Mouse (Mus musculus) c-Kit-positive CD71-positive TER-119-negative erythroid progenitor cells, embryonic 14.5 days (primary cell): ENCODE measurements around the gene Asz1.
A peak's percentile ranks its signal among the peaks of the same experiment; 100 is the strongest.

ENCODE experiments used
- DNase-seq: peaks from one replicate; pipeline ENCODE4 v3.0.0-alpha.2; 2013; ENCODE audit warnings: low read depth

Asz1 gene

DNA sequence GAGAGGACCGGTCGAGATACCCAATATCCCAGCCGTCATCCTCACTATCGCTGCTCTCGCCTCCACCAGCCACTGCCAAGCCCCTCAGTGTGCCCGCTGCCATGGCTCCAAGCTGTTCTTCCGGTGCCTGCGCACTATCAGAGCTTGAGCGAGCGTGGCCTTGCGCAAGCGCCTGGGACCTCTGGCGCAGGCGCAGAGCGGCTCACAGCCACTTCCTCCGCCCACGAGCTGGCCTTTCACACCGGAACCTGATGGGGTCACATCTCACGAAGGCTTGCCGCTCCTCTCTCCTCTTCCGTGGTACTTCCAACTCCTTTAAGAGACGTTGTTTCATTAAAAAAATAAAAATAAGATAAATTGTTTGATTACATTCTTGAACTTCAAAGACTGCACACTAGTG, at the start of gene Asz1:
Asz1 (minus strand) TSS at position 128 of the 400 bp plus-strand sequence.
- DNase-seq: no peak

- no peak for DNase-seq
These were observed 44.2 kb upstream of the Asz1 start for GRCm38 (mm10) chr6:18153031-18153430.

- no peak for DNase-seq
These were observed 26.4 kb upstream of the Asz1 start for GRCm38 (mm10) chr6:18135246-18135645.

DNA sequence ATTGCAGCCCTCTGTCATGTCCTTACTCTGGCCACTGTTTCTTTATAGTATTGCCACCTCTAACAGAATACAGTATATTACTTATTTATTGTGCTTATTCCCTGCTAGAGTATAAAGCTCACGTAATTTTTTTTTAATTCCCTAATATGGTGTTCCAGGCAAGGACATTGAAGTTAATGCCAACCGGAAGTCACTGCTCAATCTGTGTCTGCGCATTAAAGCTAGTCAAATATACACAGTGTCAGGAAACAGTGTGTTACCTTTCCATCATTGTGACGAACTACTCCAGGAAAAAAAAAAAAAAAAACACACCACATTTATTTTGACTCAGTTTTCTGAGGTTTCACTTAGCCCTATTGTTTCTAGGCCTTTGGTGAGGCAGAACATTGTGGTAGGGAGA, 19.2 kb upstream of the Asz1 start:
- DNase-seq: no peak

DNA sequence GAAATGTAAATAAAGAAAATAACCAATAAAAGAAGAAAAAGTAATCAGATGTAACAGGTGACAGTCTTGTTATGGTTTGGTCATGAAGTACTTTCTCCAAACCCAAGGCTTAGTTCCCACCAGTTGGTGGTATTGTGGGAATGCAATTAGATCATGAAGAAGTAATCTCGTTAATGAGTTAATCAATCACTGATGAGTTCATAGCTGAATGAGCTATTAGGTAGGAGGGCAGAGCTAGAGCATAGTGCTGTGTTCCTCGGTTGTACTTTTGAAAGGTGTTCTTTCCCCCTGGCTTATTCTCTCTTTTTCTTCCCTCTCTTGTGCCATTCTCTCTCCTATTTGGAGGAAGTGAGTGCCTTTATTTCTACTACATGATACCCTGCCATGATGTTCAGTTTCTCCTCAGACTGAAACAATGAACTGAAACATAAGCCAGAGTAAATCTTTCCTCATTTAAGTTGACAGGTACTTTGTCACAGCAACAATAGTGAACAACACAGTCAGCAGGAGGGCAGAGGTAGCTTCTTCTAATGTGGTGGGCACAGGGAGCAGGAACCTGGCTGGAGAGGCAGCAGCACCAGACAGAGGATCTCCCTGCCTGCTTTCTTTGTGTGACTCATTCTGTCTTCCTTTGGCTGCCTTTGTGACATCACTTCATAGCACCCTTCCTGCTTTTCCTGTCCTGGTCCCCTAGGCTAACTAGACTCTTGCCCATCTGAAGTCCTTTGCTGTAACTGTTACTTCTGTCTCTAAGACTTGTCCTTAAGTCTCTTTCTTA, 18.5 kb upstream of the Asz1 start:
- DNase-seq: no peak

GRCm38 (mm10) chr6:18096861-18097260, 12.0 kb downstream of the Asz1 start:
- no peak for DNase-seq

DNA sequence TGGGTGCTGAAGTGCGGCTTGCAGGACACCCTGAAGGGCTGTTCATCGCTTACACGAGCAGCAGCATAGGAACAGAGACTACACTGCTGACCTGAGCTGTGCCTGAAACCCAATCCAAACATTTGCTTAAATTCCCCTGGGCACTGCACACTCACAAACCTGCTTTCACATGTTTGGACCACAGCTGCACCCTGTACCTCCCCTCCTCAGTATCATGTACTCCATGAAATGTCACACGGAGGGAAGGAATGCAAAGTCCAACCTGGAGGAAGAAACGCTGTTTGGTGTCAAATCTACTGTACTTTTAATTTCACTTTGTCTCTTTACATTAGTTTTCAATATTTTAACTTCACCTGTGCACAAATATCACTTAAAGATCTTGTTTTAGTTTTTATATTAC, 19.8 kb downstream of the Asz1 start:
- no peak for DNase-seq

DNA sequence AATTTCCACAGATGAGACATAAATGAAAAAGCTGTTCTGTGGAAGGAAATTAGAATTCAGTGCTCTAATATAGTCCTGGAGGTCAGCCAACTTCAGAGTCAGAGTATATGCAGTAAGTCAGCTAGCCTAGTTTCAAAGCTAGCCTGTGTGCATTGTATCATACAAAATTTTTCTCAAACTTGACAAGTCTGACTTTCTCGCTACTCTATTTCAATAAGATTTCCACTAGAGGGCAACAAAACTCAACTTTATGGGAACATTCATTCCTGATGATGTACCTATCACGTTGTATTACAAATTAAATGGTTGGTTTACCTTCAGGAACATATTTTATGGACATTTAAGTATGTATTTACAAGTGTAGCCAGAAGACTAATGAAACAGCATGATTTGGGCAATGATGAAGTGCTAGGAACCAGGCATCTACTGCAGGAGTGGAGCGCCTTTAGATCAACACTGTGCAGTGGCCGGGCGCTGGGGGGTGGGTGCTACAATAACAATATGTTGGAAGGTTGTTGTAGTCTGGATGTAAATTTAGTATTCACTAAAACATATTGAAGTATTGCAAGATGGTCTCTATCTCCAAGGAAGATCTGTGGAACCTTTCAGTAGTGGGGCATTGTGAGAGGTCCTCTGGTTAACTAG, 21.6 kb downstream of the Asz1 start:
- no peak for DNase-seq

DNA sequence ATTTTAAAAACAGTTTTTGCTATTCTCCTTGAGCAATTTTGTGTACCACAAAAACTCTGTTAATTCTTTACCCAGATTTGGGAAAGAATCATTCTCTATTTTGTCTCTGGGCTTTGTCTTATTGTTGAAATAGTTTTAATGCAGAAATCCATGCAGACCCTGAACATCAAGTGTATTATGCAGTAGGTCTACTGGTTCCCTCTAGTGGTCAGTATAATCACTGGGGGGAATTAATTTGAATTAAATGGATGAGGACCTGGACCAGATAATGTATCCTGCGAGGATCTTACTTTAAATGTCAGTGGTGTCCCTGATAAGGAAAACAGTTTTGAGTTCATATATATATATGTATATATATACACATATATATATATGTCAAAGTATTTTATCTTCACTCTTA, 30.2 kb downstream of the Asz1 start:
- DNase-seq: peak; percentile 6

DNA sequence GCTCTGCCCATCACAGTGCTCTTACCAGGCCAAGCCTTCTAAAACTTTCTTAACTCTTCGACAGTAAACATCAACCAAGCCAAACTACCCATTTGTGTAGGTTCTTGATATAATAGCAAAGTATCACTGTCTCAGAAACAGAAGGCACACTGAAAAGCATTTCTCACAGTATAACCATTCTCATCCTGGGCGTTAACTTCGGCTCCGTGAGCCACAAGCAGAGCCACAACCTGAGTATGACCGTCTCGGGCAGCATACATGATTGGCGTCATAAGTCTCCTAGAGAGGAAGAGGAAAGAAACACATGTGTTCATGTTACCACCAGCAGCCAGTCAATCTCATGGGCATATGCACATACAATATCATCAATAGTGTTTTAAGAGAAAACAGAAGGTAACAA, 31.9 kb downstream of the Asz1 start:
- no peak for DNase-seq

DNA sequence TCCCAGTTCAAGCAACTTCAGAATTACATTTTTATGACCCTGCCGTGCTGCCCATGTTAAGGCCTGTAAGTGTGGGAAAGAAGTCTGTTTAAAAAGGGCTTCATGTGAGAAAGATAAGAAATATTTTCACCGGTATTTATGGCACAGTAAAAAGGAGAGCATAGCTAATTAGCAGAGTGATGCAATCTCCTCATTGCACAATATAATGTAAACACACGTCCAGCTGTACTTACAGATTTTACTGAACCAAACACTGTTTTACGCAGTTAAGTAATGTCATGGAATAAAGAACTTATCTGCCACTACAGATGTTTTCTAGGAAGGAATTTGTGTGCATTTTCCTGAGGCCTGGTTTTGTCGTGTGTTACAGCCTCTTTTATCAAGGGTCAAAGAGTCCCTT, 32.3 kb downstream of the Asz1 start:
- no peak for DNase-seq

- DNase-seq: no peak
These were observed 51.0 kb downstream of the Asz1 start for GRCm38 (mm10) chr6:18057899-18058298.

- DNase-seq: no peak
These were observed 57.2 kb downstream of the Asz1 start for GRCm38 (mm10) chr6:18051702-18052101.

- no peak for DNase-seq
These were observed 64.6 kb downstream of the Asz1 start for GRCm38 (mm10) chr6:18044299-18044698.

DNA sequence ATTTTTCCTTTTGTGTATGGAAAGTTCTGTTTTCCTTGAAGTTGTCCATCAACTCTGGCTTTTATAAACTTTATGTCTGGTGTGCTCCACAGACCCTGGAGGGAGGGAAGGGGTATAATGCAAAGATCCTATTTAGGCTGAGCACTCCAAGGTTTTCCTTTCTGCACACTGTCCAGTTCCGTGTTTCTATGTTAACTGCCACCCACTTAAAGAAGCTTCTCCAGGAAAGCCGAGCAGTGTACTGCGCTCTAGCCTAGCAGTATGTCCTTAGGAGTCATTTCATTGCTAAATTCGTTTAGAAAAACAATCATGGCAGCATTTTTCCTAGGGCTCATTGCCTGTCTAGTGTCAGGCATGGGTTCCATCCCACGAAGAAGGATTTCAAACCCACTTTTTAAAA, 65.7 kb downstream of the Asz1 start:
- DNase-seq: no peak

DNA sequence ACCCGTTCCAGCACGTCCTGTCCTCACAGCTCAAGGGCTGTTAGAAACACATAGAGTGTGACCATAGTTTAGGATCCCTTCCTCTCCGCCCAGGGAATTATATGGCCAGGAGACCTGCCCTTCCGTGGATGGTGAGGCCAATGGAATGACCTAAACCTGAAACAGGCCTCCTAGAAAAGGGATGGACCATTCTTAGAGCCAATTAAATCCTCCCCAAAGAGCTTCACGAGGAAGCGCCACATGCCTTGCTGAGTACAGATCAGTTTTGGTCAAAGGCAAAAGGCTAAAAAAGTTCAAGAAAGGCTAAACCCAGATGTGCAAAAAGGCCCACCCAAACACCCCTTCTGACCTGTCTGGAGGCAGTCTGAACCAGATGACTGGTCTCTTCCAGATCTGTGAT, 76.6 kb downstream of the Asz1 start:
- DNase-seq: no peak

GRCm38 (mm10) chr6:18031509-18032010, 77.3 kb downstream of the Asz1 start:
- no peak for DNase-seq

GRCm38 (mm10) chr6:18030868-18031508, 77.9 kb downstream of the Asz1 start:
- DNase-seq: no peak

DNA sequence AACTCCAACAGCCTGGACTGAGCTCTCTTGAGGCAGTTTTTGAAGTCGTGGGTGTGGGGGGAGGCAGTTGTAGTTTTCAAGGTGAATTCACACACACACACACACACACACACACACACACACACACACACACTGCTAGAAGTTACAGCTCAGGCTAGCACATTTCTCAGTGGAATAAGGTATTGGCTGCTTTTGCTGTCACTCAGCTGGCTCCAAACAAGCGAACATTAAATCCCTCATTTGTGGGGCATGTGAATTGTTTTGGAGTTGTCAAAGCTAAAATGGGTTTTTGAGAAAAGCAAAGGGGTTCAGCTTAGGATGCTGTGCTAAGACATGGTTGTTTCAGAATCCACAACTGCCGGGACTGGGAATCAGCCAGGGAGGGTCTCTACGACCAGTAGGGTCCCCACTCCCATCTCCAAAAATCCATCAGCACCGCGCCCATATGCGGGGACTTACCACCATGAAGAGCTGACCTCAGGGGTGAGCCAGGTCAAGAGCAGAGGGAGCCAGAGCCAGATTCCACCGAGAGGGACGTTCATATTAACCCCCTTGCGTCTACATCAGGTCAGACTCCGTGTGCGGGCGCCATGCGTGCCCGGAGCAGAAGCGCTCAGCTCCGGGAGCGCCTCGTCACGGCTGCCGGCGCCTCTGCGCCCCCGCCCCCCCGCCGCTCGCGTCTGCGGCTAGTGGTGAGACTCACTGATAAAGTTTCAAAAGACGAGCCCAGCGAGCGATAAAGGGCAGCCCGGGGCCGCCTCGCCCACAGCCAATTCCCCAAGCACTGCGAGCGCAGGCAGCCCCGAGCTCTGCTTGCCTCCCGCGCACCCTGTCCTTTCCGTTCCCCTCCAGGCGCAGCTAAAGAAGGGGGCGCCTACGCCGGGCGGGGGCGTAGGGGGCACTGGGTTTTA, 78.9 kb downstream of the Asz1 start, which contains the start of gene Wnt2:
Wnt2 (minus strand) TSS at position 840 of the 911 bp plus-strand sequence.
- peak; percentile 20 for DNase-seq

- no peak for DNase-seq
These were observed 84.6 kb downstream of the Asz1 start for GRCm38 (mm10) chr6:18024133-18024794.

DNA sequence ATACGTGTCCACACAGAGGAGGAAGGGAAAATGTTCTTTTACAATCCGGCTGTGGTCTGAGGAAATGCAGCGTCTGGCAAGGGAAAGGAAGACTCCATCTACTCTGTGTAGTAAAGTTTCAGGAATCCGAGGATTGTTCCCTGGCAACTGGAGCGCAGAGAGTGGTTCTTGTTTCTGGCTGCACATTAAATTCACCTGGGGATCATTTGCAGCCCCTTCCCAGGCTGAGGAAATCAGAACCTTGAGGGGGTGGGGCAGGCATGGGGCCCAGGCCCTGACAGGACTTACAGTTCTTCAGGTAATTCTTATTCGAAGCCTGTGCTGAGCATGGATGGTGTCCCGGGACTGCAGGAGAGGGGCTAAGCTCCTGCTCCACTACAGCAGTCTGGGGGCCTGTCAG, 95.5 kb downstream of the Asz1 start:
- no peak for DNase-seq
